In the genomic region with DNA sequence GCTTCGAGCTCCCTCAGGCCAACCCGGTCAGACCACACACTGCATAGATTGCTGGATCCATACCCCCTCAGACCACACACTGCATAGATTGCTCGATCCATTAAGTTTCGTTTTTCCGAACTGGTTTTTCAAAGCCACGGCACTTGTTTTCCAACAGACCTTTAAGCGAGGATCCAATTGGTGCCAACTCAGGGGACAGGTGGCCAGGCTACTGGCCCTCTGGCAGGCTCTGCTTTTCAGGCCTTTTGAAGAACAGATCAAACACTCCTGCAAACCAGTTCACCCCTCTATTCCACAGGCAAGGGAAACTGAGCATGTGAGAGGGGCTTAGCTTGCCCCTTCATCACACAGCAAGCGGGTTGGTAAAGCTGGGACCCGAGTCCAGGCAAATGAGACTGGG, we compare ENCODE assay signal across 28 mouse cellular contexts.
A peak's percentile ranks its signal among the peaks of the same experiment; 100 is the strongest.
DNase-seq lines count a peak whose midpoint lies in the region; ATAC-seq lines count a peak whose summit lies in the region.
"Had no signal": no experiment of that assay in that cellular context is flagged by ENCODE, and none has a peak within 500 bp of the region (broad histone marks: within the 10 kb centered on the region; RNA-seq: fewer than 3 reads in every experiment).

No protein-coding gene starts in this region.

- H3K27ac ChIP-seq in midbrain, embryonic 10.5 days (replicated peaks) = peak overlapping the region; percentile 77; the same call in 1 of the 2 replicates
- no peak overlapping the region for H3K27ac ChIP-seq in midbrain, embryonic 13.5 days
- H3K27ac ChIP-seq: embryonic facial prominence, embryonic 12.5 days; forebrain, embryonic 15.5 days; gastrocnemius, adult 2 months; liver, embryonic 14.5 days; neural tube, embryonic 12.5 days had no signal

- H3K36me3 ChIP-seq in midbrain, embryonic 10.5 days = no peaks in the 10 kb centered on the region
- no peaks in the 10 kb centered on the region for H3K36me3 ChIP-seq in midbrain, embryonic 13.5 days
- H3K36me3 ChIP-seq: embryonic facial prominence, embryonic 12.5 days; forebrain, embryonic 15.5 days; neural tube, embryonic 12.5 days had no signal

- 88% methylated on average over 9 of the region's 9 CpGs for WGBS in midbrain, embryonic 10.5 days
- 91% methylated on average over 9 of the region's 9 CpGs for WGBS in midbrain, embryonic 13.5 days

- no peaks in the 10 kb centered on the region for H3K9me3 ChIP-seq in midbrain, embryonic 10.5 days (replicated peaks)
- no peaks in the 10 kb centered on the region for H3K9me3 ChIP-seq in midbrain, embryonic 13.5 days
- H3K9me3 ChIP-seq: embryonic facial prominence, embryonic 12.5 days; forebrain, embryonic 15.5 days; neural tube, embryonic 12.5 days had no signal

- DNase-seq in cerebellum, adult 18-20 months = peak; percentile 27 to 34
- DNase-seq in cerebellum, adult 8-10 months = no peak
- no peak for DNase-seq in midbrain, embryonic 10.5 days (ENCODE audit: low spot score)
- peak; percentile 41 to 55 for DNase-seq in cerebellum, postnatal 14 days
- DNase-seq in right cerebral cortex, postnatal 25 days = no peak
- no peak for DNase-seq in embryo, embryonic 10.5 days (ENCODE audit: low spot score)
- DNase-seq: embryo, embryonic 11 days; gastrocnemius, adult 2 months; gastrocnemius, postnatal 36 days; heart, adult 18-20 months; heart, postnatal 36 days; kidney, postnatal 14 days; layer of hippocampus, adult 9-11 months; liver; lung, adult 2 months; right cerebral cortex, adult 18-20 months; thymus, adult 2 months; thymus, postnatal 36 days had no signal

- no peak overlapping the region for H3K4me2 ChIP-seq in midbrain, embryonic 13.5 days (replicated peaks)
- H3K4me2 ChIP-seq: embryonic facial prominence, embryonic 12.5 days; forebrain, embryonic 15.5 days; heart, embryonic 11.5 days; midbrain, embryonic 11.5 days; neural tube, embryonic 12.5 days had no signal

- H3K4me3 ChIP-seq in midbrain, embryonic 10.5 days = no peak overlapping the region
- H3K4me3 ChIP-seq in midbrain, embryonic 13.5 days (replicated peaks) = no peak overlapping the region
- H3K4me3 ChIP-seq: embryonic facial prominence, embryonic 12.5 days; forebrain, embryonic 15.5 days; gastrocnemius, adult 2 months; myocyte; neural tube, embryonic 12.5 days had no signal

- peaks cover 62% of the 10 kb centered on the region for H3K27me3 ChIP-seq in midbrain, embryonic 10.5 days (ENCODE audit: low read depth, poor library complexity, severe bottlenecking)
- H3K27me3 ChIP-seq in midbrain, embryonic 13.5 days = peaks cover 25% of the 10 kb centered on the region

- H3K4me1 ChIP-seq in midbrain, embryonic 10.5 days = peaks cover 66% of the 10 kb centered on the region
- peaks cover 61% of the 10 kb centered on the region for H3K4me1 ChIP-seq in midbrain, embryonic 13.5 days (replicated peaks)

- no peak for ATAC-seq in midbrain, embryonic 13.5 days
- ATAC-seq: forebrain, embryonic 15.5 days; intestine, postnatal 0 days; Patski had no signal

- no peak overlapping the region for H3K9ac ChIP-seq in midbrain, embryonic 13.5 days (replicated peaks)
- H3K9ac ChIP-seq: embryonic facial prominence, embryonic 12.5 days; forebrain, embryonic 15.5 days; liver, embryonic 14.5 days; neural tube, embryonic 12.5 days had no signal

Comparison
In these comparisons a context has a peak if more than half of its experiments do, and no peak if none do; other contexts are left out.
1. DNase-seq: peak in cerebellum, adult 18-20 months (2 of 2) and cerebellum, postnatal 14 days (2 of 2); none in cerebellum, adult 8-10 months (single experiment), midbrain, embryonic 10.5 days (single experiment), right cerebral cortex, postnatal 25 days (single experiment) and embryo, embryonic 10.5 days (single experiment).